Mouse (Mus musculus): ENCODE data around the gene Sh3rf1. TPM values are rescaled to one million over a fixed set of nuclear protein-coding genes. Genes with fewer than 3 reads are reported as not detected.
A peak's percentile ranks its signal among the peaks of the same experiment; 100 is the strongest.
"Not testable (repeated sequence)": the region's sequence is repeated elsewhere in the genome, so short reads cannot be mapped to it uniquely, and the experiment has no call there.

Gene Sh3rf1
- total RNA-seq, 4 experiments from 2014 or later: 31.6 to 39.2 (median 33.9) TPM

DNA sequence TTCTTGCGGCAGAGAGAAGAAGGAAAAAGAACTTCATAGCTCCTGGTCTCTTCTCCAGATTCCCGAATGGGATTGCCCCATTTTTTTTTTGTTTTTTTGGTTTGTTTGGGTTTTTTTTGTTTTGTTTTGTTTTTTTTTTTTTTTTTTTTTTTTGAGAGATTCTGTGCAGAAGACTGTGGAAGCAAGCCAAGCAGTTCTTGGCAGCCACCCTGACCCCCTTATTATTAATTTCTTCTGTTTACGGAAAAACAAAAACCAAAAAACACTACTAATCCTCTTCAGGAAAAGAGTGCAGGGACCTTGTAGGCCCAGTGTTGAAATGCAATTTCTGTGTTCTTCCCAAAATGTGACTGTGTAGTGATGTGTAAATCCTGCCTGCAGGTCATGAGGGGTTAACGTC is 185.4 kb downstream of the Sh3rf1 start:
- DNase-seq (ENCODE audit: low spot score in 2 of 2): no peak

DNA sequence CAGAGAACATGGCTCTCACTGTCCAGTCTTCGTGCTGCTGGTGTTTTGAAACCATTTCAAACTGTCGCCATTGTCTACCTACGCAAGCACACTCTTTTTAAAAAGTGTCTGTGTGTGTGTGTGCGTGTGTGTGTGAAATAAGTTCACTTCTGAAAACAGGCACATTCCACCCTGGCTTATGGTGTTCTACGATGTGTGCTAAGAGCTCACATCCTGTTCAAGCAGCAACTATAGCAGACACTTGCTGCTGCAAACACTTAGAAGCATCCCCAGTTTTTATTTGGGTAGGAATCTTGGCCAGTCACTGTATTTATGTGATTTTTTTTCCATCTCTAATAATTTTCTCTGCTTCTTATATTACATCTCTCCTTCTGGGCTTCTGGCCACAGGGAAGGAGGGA is 186.0 kb downstream of the Sh3rf1 start:
- DNase-seq (ENCODE audit: low spot score in 2 of 2): not testable (repeated sequence)

DNA sequence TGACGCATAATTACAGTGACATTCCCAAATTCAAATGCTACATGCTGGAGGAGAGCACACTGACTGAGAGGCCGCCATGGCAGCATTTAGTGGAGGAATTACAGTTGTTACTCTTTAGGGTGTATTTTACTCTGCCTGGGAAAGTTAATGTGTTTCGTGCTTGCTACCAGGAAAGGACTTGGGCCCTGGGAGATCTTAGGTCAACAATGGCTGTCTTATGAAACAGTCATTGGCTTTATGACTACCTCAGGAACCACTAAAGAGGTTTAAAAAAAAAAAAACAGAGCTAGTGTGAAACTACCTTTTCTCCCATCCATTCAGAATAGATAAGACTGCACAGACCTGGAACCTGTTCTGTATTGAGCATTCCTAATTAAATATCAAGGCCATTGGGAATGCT is 195.8 kb downstream of the Sh3rf1 start:
- no peak for DNase-seq (ENCODE audit: low spot score in 2 of 2)

DNA sequence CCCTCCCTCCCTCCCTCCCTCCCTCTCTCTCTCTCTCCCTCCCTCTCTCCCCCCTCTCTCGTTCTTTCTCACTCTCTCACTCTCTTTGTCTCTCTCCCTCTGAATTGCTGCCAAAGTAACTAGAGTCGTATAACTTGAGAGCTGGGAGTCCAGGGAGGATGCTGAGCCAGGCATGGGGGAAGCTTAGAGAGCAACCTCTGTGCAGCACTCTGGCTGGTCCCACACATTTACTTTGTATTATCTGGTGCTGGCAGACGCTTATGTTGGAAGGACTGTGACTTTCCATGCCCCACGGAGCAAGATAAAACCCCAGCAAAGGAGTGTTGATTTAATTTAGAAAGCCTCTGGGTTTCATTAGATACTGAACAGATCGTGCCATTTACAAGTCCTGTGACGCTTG is 196.5 kb downstream of the Sh3rf1 start:
- no peak for DNase-seq (ENCODE audit: low spot score in 2 of 2)

DNA sequence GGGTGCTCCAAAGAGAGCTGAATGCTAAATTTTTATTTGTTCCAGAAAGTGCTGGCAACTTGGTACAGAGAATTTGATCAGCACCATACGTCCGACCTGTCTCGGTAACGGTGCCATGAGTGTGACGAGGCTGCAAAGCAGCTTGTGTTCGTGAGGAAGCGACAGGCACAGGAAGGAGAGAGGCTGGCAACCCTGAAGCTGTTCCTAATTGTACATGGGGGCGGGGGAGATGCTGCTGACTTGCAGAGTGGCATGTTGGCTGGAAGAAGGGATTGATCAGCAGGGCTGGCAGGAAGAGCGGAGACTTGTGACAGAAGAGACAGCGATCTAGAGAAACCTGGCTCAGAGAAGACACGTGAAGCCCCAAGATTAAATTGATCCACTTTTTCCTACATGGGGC is 197.9 kb downstream of the Sh3rf1 start:
- peak; percentile 3 to 39 for DNase-seq (ENCODE audit: low spot score in 2 of 2)

DNA sequence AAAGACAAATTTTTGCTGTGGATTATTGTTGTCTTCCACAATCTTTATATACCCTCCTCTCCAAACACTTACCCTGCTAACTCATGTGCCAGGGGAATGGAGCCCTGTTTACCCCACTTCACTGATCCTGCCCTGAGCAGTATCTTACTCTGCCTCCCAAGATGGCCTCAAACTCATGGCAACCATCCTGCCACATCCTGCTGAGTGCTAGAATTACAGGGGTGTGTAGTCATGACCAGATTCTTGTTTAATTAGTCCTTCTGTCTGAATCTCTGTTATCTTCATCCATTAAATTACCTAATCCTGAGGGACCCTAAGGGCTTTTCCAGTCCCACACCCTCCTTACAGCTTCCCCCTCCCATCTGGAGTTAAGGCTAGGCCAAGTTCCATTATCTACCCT is 201.5 kb downstream of the Sh3rf1 start:
- DNase-seq (ENCODE audit: low spot score in 2 of 2): no peak

DNA sequence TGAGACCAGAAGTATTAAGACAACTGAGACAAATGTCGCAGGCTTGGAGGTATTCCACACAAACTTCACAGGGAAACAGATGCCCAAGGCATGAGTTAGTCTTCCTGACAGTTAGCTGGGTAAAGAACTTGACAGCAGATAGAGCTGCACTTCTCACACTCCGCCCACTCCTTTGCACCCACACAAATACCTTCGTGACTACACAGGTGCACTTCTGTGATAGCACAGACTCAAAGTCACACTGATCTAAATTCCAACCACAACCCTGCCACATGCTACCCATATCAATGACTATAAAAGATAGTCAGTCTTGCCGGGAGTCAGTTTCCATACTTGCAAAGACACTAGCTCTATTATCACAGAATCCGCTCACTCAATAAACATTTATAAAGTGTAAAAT is 202.4 kb downstream of the Sh3rf1 start:
- peak in 1 of 2 experiments; percentile 12 for DNase-seq (ENCODE audit: low spot score in 2 of 2)

DNA sequence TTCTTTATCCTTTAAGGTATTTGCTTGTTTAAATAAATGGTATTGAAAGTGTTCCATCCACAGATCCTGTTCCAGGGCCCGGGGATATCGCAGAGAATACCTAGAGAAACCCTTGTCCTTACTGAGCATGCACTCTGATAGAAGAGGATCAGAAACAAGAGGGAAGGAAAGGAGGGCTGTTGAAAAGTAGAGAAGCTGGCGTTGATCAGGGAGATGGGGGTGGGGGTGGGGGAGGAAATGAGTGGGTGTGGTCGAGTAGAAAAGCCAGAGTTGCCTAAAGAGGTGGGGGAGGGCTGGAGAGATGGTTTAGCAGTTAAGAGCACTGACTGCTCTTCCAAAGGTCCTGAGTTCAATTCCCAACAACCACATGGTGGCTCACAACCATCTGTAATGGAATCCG is 203.0 kb downstream of the Sh3rf1 start:
- no peak for DNase-seq (ENCODE audit: low spot score in 2 of 2)

DNA sequence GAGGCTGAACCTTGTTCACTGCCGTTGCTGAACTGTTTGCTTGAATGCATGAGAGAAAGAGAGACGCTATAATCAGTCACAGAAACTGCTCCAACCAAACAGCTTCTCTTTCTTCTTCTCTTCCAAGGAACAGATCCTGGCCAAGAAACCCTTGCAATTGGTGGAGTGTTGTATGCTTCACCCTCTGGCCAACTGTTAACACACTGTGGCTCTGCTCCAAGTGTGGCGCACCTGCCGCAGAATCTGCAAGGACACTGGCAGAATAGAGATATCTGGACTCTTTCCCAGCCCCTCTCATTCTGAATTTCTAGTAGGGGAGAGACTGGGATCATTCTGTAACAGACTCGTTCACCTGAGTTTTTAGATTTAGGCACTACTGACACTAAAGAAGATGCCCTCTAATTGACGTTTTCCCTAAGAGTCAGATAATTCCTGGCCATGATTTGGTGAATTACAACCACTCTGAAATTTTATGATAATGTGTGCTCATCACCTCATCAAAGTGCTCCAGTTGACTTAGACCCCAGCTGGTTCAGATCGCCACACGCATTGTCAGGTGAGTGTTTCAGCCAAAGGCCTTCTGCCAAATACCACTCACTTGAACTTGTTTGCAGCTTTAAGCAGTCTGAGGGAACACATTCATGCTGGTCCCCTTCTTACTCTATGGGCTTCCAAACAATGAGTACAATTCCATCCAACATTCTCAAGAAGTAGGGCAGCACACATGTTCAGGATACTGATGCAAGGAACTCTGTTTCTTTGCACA is 204.4 kb downstream of the Sh3rf1 start:
- DNase-seq (ENCODE audit: low spot score in 2 of 2): no peak

DNA sequence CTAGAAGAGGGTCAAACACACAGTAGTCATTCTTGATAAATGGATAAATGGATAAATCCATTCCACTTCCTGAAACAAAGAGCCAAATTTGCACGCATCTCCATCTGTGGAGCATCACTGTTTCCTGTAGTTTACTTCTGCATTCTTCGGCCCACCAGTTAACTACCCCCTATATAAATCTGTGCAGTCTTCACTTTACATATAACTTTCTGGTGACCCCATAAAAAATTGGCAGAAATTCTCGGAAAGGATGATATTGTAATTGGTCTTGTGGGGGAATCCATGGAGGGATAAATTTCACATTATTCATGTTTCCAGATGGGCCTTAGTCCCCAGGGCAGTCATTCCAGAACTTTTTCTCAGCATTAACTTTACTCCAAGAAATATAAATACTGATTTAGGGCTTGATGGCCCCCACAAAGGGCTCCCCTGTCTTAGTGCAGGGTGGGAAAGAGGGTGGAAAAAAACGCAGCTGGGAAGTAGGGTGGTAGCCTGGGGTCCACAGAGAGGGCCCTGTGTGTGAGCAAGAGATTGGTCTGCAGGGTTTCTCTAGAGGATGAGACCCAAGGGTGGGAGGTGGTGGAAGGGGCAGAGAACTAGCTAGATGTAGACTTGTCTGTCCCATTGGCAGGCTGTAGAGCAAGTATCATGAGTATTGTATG is 205.3 kb downstream of the Sh3rf1 start:
- no peak for DNase-seq (ENCODE audit: low spot score in 2 of 2)

DNA sequence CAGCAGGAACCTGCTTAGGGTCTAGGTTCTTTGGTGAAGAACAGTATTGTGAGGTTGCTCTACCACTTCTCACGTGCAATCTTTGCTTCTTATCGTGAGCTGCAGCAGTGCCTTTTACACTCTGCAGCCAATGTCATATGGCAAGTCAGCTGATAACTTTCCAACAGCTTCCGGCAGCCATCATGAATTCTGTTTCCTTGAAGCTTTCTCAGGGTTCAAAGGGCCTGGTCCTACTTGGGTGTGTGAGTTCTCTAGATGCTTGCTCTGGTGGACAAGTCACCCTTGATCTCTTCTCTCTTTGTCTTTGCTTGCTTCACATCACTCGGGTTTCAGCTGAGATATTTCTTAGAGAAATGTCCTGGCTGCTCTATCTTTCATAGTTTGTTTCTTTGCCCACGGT is 211.8 kb downstream of the Sh3rf1 start:
- no peak for DNase-seq (ENCODE audit: low spot score in 2 of 2)

DNA sequence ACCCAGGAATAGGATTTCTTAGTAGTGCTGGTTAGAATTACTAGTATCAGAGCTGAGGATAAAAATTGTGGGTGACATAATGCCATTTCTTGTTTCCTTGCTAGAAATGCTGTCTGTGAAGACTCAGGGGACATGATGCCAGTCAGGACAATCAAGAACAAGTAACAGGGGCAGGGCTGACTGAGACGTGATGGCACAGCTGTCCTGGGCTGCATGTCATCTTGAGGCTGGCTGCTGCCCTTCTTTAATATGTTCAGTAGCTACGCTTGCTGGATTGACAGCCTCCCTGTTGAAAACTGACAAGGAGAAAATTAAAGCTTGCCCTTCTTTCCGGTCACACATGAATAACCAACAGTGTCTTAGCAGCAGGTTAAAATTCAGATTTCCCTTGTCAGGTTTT is 212.5 kb downstream of the Sh3rf1 start:
- DNase-seq (ENCODE audit: low spot score in 2 of 2): no peak

DNA sequence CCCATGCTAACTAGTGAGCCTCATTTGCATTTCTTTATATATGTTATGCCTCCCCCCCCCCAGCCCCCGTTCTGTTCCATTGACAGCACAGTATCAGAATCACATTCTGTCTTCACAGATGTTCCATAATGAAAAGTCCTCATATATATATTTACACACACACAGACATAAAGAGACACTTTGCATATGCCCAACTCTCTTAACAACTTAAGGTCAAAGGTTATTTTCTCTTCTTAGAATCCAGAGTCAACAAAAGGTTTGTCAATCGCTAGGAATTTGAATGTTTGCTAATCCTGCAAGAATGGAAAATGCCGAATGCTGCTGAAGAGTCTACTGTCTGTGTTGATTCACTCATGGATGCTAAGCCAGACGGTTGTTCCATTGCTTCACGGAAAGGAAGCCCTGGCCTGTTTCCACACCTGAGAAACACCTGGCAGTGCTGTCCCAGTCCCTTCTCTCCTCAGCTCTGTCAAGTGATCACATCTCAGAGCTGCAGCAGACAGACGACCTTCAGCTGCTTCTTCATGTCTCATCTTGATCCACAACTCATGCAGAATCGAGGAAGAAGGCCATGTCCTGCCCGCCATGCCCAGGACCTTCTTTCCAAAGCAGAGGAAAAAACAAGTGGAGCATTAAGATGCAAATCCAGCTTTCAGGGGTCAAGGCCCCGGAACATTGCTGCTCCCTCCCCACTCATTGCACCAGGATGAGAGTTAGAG is 213.1 kb downstream of the Sh3rf1 start:
- DNase-seq (ENCODE audit: low spot score in 2 of 2): no peak

DNA sequence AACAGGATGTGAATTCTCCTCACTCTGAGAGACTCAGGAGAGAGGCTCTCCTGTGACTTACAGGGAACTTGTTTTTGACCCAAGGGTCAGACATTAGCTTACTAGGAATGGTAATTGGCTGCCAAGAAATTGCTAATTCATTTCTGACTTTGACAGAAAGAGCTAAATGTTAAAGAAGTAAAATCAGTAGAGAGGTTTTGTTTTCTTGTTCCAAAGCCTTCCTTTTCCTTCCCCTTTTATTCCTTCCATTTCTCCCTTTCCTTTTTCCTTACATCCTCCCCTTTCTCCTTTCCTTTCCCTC is 213.6 kb downstream of the Sh3rf1 start:
- DNase-seq (ENCODE audit: low spot score in 2 of 2): no peak

DNA sequence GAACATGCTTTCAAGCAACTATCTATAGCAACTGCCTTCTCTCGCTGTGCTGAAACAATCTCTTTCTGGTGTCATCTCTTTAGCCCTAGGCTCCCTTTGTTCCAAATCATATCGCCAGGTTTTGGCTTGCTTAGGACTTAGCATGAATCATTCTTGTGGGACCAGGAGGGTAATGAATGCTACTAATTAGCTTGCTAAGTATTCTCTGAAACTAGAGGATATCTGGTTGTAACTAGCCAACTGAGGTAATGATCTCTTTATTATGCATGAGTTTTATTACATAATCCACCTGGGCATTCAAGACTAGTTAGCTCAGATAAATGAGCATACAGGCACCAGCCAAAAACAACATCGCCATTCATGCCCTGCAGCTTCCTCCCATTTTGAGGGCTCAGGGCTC is 219.3 kb downstream of the Sh3rf1 start:
- no peak for DNase-seq (ENCODE audit: low spot score in 2 of 2)

DNA sequence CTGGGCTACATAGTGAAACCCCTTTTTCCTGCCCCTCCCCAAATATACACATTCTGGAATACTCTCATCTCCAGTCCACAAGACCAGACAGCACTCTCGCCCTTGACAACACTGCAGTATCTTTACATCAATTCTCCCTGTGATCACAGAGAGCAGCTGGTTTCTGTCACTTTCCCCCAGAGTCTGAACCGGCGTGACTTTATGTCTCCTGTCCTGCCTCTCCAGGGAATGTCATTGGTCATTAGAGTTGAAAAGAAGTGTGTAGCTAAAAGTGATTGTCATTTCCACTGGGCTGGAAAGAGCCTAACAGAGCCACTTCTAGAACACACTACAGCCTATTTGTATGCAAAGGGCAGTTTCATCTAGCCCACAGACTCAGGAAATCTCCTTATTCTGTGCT is 220.7 kb downstream of the Sh3rf1 start:
- DNase-seq (ENCODE audit: low spot score in 2 of 2): no peak

Other genes with a start within 250 kb of the Sh3rf1 start
- 100 to 1,000 TPM; 121 to 138 (median 128) TPM for gene Clcn3, start 240.6 kb upstream of the Sh3rf1 start, total RNA-seq (2022)
- gene Nek1, start 230.7 kb upstream of the Sh3rf1 start, total RNA-seq (2022): 10 to 100 TPM; 27.7 to 35.2 (median 30.7) TPM

Data from left cerebral cortex, adult 8-10 months (tissue).